Mouse (Mus musculus) E14TG2a.4 (cell line): ENCODE results near the gene Vmn2r28.
"Not testable (repeated sequence)": the region's sequence is repeated elsewhere in the genome, so short reads cannot be mapped to it uniquely, and the experiment has no call there.

Experiments used
- H3K27me3 ChIP-seq: 2 replicates; pipeline ENCODE4 v1.6.1; 2014; ENCODE audit warnings: low read length, control low read depth; ENCODE audit not compliant: insufficient read depth
- H3K36me3 ChIP-seq: 2 replicates; pipeline ENCODE4 v1.6.1; 2014; ENCODE audit warnings: low read length, control low read depth; ENCODE audit not compliant: insufficient read depth
- H3K4me1 ChIP-seq: replicated peaks from 2 replicates; pipeline ENCODE4 v1.6.1; 2014; ENCODE audit warnings: low read depth, low read length, control low read depth
- H3K4me3 ChIP-seq: replicated peaks from 2 replicates; pipeline ENCODE4 v1.5.1; 2014; ENCODE audit warnings: mild to moderate bottlenecking, low read length
- H3K9me3 ChIP-seq: 2 replicates; pipeline ENCODE4 v1.6.1; 2014; ENCODE audit warnings: low read length, control low read depth
- CTCF ChIP-seq: conservative IDR thresholded peaks from 2 replicates; pipeline ENCODE4 v1.5.1; 2014; ENCODE audit warnings: low read length
- NANOG ChIP-seq: IDR thresholded peaks from 2 replicates; pipeline ENCODE4 v1.6.1; 2014; ENCODE audit warnings: borderline replicate concordance, low read length, mixed read lengths
- POU5F1 ChIP-seq: IDR thresholded peaks from 2 replicates; pipeline ENCODE4 v1.6.1; 2014; ENCODE audit warnings: low read length, borderline replicate concordance

Gene Vmn2r28

GRCm38 (mm10) chr7:5493856-5494255 is at the start of gene Vmn2r28:
Vmn2r28 (minus strand) TSS chr7:5493956.
- not testable (repeated sequence) for H3K36me3 ChIP-seq, H3K4me1 ChIP-seq, H3K4me3 ChIP-seq, H3K9me3 ChIP-seq, H3K27me3 ChIP-seq

- not testable (repeated sequence) for H3K27me3 ChIP-seq, H3K4me3 ChIP-seq, H3K36me3 ChIP-seq, H3K4me1 ChIP-seq
- peaks cover 34% of the 10 kb centered on the region for H3K9me3 ChIP-seq
These were observed 47.1 kb upstream of the Vmn2r28 start for GRCm38 (mm10) chr7:5540770-5541436.

GRCm38 (mm10) chr7:5456674-5457073 is 37.1 kb downstream of the Vmn2r28 start, which contains the start of gene Vmn1r59:
Vmn1r59 (minus strand) TSS chr7:5456774.
- Histone ChIP-seq H3K27me3 (no peaks in the 10 kb centered on the region), H3K36me3 (no peaks in the 10 kb centered on the region), H3K4me3 (no peak within 1 kb of the TSS), H3K9me3 (peaks cover 30% of the 10 kb centered on the region), H3K4me1 (no peaks in the 10 kb centered on the region)
- TF ChIP-seq CTCF (no peak), NANOG (no peak), POU5F1 (no peak)

- H3K4me1 ChIP-seq, H3K36me3 ChIP-seq, H3K4me3 ChIP-seq, H3K27me3 ChIP-seq: not testable (repeated sequence)
- peaks cover 16% of the 10 kb centered on the region for H3K9me3 ChIP-seq
These were observed 39.7 kb downstream of the Vmn2r28 start for GRCm38 (mm10) chr7:5454011-5454410.

- TF ChIP-seq CTCF (no peak), NANOG (no peak), POU5F1 (no peak)
- H3K27me3 ChIP-seq = no peaks in the 10 kb centered on the region
- H3K36me3 ChIP-seq = no peaks in the 10 kb centered on the region
- H3K4me1 ChIP-seq = no peaks in the 10 kb centered on the region
- H3K9me3 ChIP-seq = no peaks in the 10 kb centered on the region
- no peak overlapping the region for H3K4me3 ChIP-seq
These were observed 45.1 kb downstream of the Vmn2r28 start for GRCm38 (mm10) chr7:5448627-5449026.
